Mouse (Mus musculus) hindbrain, embryonic 16.5 days (tissue): ENCODE data around the gene Maml2. TPM values are rescaled to one million over a fixed set of nuclear protein-coding genes. Genes with fewer than 3 reads are reported as not detected.

ENCODE experiments used
- ATAC-seq: fragments of 200-750 bp; cut with Nextera tagmentation; 2 replicates; pipeline ENCODE4 v1.8.0; 2017; ENCODE audit warnings: moderate TSS enrichment, moderate library complexity
- H3K27ac ChIP-seq: fragments of 300-500 bp; sonication (generic); 2 replicates; pipeline ENCODE4 v1.5.1; 2014; ENCODE audit warnings: low read depth, mild to moderate bottlenecking, control low read depth, low read length, moderate library complexity
- H3K27me3 ChIP-seq: fragments of 300-500 bp; sonication (generic); replicated peaks from 2 replicates; pipeline ENCODE4 v1.6.1; 2014; ENCODE audit warnings: low read length; ENCODE audit not compliant: control insufficient read depth, insufficient read depth
- H3K36me3 ChIP-seq: fragments of 300-500 bp; sonication (generic); 2 replicates; pipeline ENCODE4 v1.6.1; 2014; ENCODE audit warnings: mild to moderate bottlenecking, low read length, moderate library complexity, mixed read lengths; ENCODE audit not compliant: control insufficient read depth, insufficient read depth
- H3K4me1 ChIP-seq: fragments of 300-500 bp; sonication (generic); 2 replicates; pipeline ENCODE4 v1.6.1; 2014; ENCODE audit warnings: low read depth, low read length; ENCODE audit not compliant: control insufficient read depth, insufficient read depth
- H3K4me2 ChIP-seq: fragments of 300-500 bp; sonication (generic); 2 replicates; pipeline ENCODE4 v1.6.1; 2014; ENCODE audit warnings: mild to moderate bottlenecking, low read length, control low read depth, moderate library complexity
- H3K4me3 ChIP-seq: fragments of 300-500 bp; sonication (generic); 2 replicates; pipeline ENCODE4 v1.5.1; 2014; ENCODE audit warnings: mild to moderate bottlenecking, low read length, control low read depth, moderate library complexity
- H3K9ac ChIP-seq: fragments of 300-500 bp; sonication (generic); 2 replicates; pipeline ENCODE4 v1.6.1; 2014; ENCODE audit warnings: low read depth, mild to moderate bottlenecking, control low read depth, low read length, moderate library complexity
- H3K9me3 ChIP-seq: fragments of 300-500 bp; sonication (generic); 2 replicates; pipeline ENCODE4 v1.6.1; 2014; ENCODE audit warnings: mild to moderate bottlenecking, low read length, moderate library complexity; ENCODE audit not compliant: control insufficient read depth
- WGBS: fragments of 180-500 bp; shearing (Covaris S2); extraction: QIAGEN DNeasy Blood & Tissue Kit; methylation state at CpG from one replicate; pipeline ENCODE4 v1.1.7; 2014; 5-methylcytosine and 5-hydroxymethylcytosine counted together
- polyA plus RNA-seq: library from polyadenylated mRNA; unstranded; fragments of >200 nt; fragmentation: Nextera tagmentation; extraction: Ambion mirVana; gene quantifications from 2 replicates; pipeline ENCODE4 v1.2.1, GENCODE M21; 2015

The Maml2 gene
- polyA plus RNA-seq, 1 experiment from 2014 or later, result 10.8 TPM

GRCm38 (mm10) chr9:13523046-13523445, 225.3 kb downstream of the Maml2 start:
- Histone ChIP-seq H3K9ac (no peak overlapping the region), H3K4me1 (peaks cover 2% of the 10 kb centered on the region), H3K27me3 (no peaks in the 10 kb centered on the region), H3K4me3 (no peak overlapping the region), H3K27ac (no peak overlapping the region), H3K36me3 (no peaks in the 10 kb centered on the region), H3K4me2 (no peak overlapping the region), H3K9me3 (no peaks in the 10 kb centered on the region)
- WGBS, result 92% methylated on average over 3 of the region's 3 CpGs
- no peak for ATAC-seq

- Histone ChIP-seq H3K9ac (no peak overlapping the region), H3K9me3 (no peaks in the 10 kb centered on the region), H3K27me3 (no peaks in the 10 kb centered on the region), H3K4me3 (no peak overlapping the region), H3K4me1 (peaks cover 2% of the 10 kb centered on the region), H3K27ac (no peak overlapping the region), H3K4me2 (no peak overlapping the region), H3K36me3 (no peaks in the 10 kb centered on the region)
- no peak for ATAC-seq
- WGBS, result 76% methylated on average over 1 of the region's 1 CpGs
These were observed 227.3 kb downstream of the Maml2 start for GRCm38 (mm10) chr9:13525075-13525474.

- H3K4me1 ChIP-seq, result peaks cover 2% of the 10 kb centered on the region
- no peak overlapping the region for H3K4me2 ChIP-seq
- peak; percentile 62; the same call in 1 of the 2 replicates for ATAC-seq
- H3K36me3 ChIP-seq, result no peaks in the 10 kb centered on the region
- no peak overlapping the region for H3K9ac ChIP-seq
- H3K4me3 ChIP-seq, result no peak overlapping the region
- no peak overlapping the region for H3K27ac ChIP-seq
- no peaks in the 10 kb centered on the region for H3K9me3 ChIP-seq
- H3K27me3 ChIP-seq, result no peaks in the 10 kb centered on the region
- 46% methylated on average over 5 of the region's 5 CpGs for WGBS
These were observed 228.0 kb downstream of the Maml2 start for GRCm38 (mm10) chr9:13525561-13526255.

- no peaks in the 10 kb centered on the region for H3K36me3 ChIP-seq
These were observed 232.8 kb downstream of the Maml2 start for GRCm38 (mm10) chr9:13530575-13530974.

GRCm38 (mm10) chr9:13533076-13533707, 235.4 kb downstream of the Maml2 start:
- ATAC-seq, result no peak
- no peak overlapping the region for H3K4me3 ChIP-seq
- H3K27me3 ChIP-seq, result no peaks in the 10 kb centered on the region
- H3K36me3 ChIP-seq, result no peaks in the 10 kb centered on the region
- H3K9ac ChIP-seq, result no peak overlapping the region
- no peak overlapping the region; the same call in 1 of the 2 replicates for H3K27ac ChIP-seq
- peaks cover 2% of the 10 kb centered on the region; the same call in 1 of the 2 replicates for H3K9me3 ChIP-seq
- 66% methylated on average over 11 of the region's 11 CpGs for WGBS
- H3K4me1 ChIP-seq, result peaks cover 16% of the 10 kb centered on the region
- no peak overlapping the region for H3K4me2 ChIP-seq

More at GRCm38 (mm10) chr9:13530575-13530974, 232.8 kb downstream of the Maml2 start:
- ATAC-seq, result no peak
- Histone ChIP-seq H3K4me1 (peaks cover 12% of the 10 kb centered on the region), H3K4me2 (no peak overlapping the region), H3K27me3 (no peaks in the 10 kb centered on the region), H3K4me3 (no peak overlapping the region), H3K9me3 (peaks cover 2% of the 10 kb centered on the region; the same call in 1 of the 2 replicates), H3K9ac (no peak overlapping the region), H3K27ac (no peak overlapping the region)
- 81% methylated on average over 4 of the region's 4 CpGs for WGBS

- Histone ChIP-seq H3K9ac (no peak overlapping the region), H3K27me3 (no peaks in the 10 kb centered on the region), H3K27ac (no peak overlapping the region), H3K9me3 (peaks cover 2% of the 10 kb centered on the region; the same call in 1 of the 2 replicates), H3K36me3 (no peaks in the 10 kb centered on the region), H3K4me3 (no peak overlapping the region), H3K4me2 (no peak overlapping the region), H3K4me1 (peaks cover 16% of the 10 kb centered on the region)
- 18% methylated on average over 5 of the region's 5 CpGs for WGBS
- ATAC-seq, result peak; percentile 37; the same call in 1 of the 2 replicates
These were observed 238.0 kb downstream of the Maml2 start for GRCm38 (mm10) chr9:13535803-13536202.

GRCm38 (mm10) chr9:13536419-13537261, 238.9 kb downstream of the Maml2 start:
- no peak overlapping the region for H3K4me2 ChIP-seq

GRCm38 (mm10) chr9:13538200-13538599, 240.4 kb downstream of the Maml2 start:
- Histone ChIP-seq H3K4me1 (peaks cover 6% of the 10 kb centered on the region), H3K9ac (no peak overlapping the region), H3K27ac (no peak overlapping the region), H3K9me3 (peaks cover 2% of the 10 kb centered on the region; the same call in 1 of the 2 replicates), H3K4me2 (no peak overlapping the region), H3K27me3 (no peaks in the 10 kb centered on the region), H3K4me3 (no peak overlapping the region), H3K36me3 (no peaks in the 10 kb centered on the region)
- WGBS, result 67% methylated on average over 7 of the region's 7 CpGs
- ATAC-seq, result no peak

More at GRCm38 (mm10) chr9:13536419-13537261, 238.9 kb downstream of the Maml2 start:
- H3K4me1 ChIP-seq, result peaks cover 16% of the 10 kb centered on the region
- 46% methylated on average over 12 of the region's 12 CpGs for WGBS
- H3K9ac ChIP-seq, result no peak overlapping the region
- peaks cover 2% of the 10 kb centered on the region; the same call in 1 of the 2 replicates for H3K9me3 ChIP-seq
- H3K36me3 ChIP-seq, result no peaks in the 10 kb centered on the region
- no peak overlapping the region for H3K4me3 ChIP-seq
- no peaks in the 10 kb centered on the region for H3K27me3 ChIP-seq
- ATAC-seq, result no peak
- H3K27ac ChIP-seq, result no peak overlapping the region
